Mouse (Mus musculus) heart, adult 8-10 months (tissue): ENCODE measurements around the gene Eno1. TPM values are rescaled to one million over a fixed set of nuclear protein-coding genes. Genes with fewer than 3 reads are reported as not detected.
"Not testable (repeated sequence)": the region's sequence is repeated elsewhere in the genome, so short reads cannot be mapped to it uniquely, and the experiment has no call there.

Source experiments
- DNase-seq: peaks from one replicate; pipeline ENCODE4 v3.0.0; 2022; ENCODE audit warnings: low spot score
- total RNA-seq, 4 experiments: library from RNA; stranded (reverse); gene quantifications; 2 replicates each; pipeline ENCODE4 v1.2.4; 2022

The Eno1 gene
- total RNA-seq, 4 experiments from 2014 or later, result 110 to 133 (median 121) TPM

- no peak for DNase-seq
Measured at GRCm38 (mm10) chr4:150280459-150280858, 43.9 kb downstream of the Eno1 start.

- DNase-seq, result peak; percentile 98
Measured at GRCm38 (mm10) chr4:150281018-150281761, 44.7 kb downstream of the Eno1 start, which contains the start of gene Rere. Gene Rere, plus strand, starts transcription at chr4:150281646.

GRCm38 (mm10) chr4:150281891-150282630 lies 45.5 kb downstream of the Eno1 start:
- peak; percentile 40 for DNase-seq

- no peak for DNase-seq
Measured at GRCm38 (mm10) chr4:150282631-150283334, 46.3 kb downstream of the Eno1 start.

- no peak for DNase-seq
Measured at GRCm38 (mm10) chr4:150283335-150283638, 46.8 kb downstream of the Eno1 start.

- DNase-seq, result no peak
Measured at GRCm38 (mm10) chr4:150283993-150284392, 47.5 kb downstream of the Eno1 start.

- no peak for DNase-seq
Measured at GRCm38 (mm10) chr4:150286980-150287379, 50.5 kb downstream of the Eno1 start.

- DNase-seq, result not testable (repeated sequence)
Measured at GRCm38 (mm10) chr4:150287463-150287862, 50.9 kb downstream of the Eno1 start.

- DNase-seq, result no peak
Measured at GRCm38 (mm10) chr4:150291900-150292299, 55.4 kb downstream of the Eno1 start.

- DNase-seq, result no peak
Measured at GRCm38 (mm10) chr4:150294870-150295269, 58.3 kb downstream of the Eno1 start.

- DNase-seq, result no peak
Measured at GRCm38 (mm10) chr4:150295966-150296365, 59.4 kb downstream of the Eno1 start.

Other genes starting within 250 kb of the Eno1 start
- gene H6pd, start 227.7 kb upstream of the Eno1 start, total RNA-seq, result 10 to 100 TPM; 37.5 to 44.8 (median 41.2) TPM
- gene Gpr157, start 149.4 kb upstream of the Eno1 start, total RNA-seq, result 10 to 100 TPM; 28.8 to 42.7 (median 39.0) TPM
- gene Slc2a5, start 117.4 kb upstream of the Eno1 start, total RNA-seq, result under 1 TPM in 1 of 4 experiments, not detected in 3; 0.55 TPM
- gene Slc2a7, start 87.7 kb upstream of the Eno1 start, total RNA-seq, result not detected
- gene Car6, start 35.4 kb upstream of the Eno1 start, total RNA-seq, result under 1 TPM in 1 of 4 experiments, not detected in 3; 0.29 TPM
- 10 to 100 TPM; 34.8 to 57.6 (median 51.3) TPM for gene Rere, start 44.9 kb downstream of the Eno1 start, total RNA-seq